Comparison of ENCODE assay signal across 19 mouse cellular contexts in the genomic region with DNA sequence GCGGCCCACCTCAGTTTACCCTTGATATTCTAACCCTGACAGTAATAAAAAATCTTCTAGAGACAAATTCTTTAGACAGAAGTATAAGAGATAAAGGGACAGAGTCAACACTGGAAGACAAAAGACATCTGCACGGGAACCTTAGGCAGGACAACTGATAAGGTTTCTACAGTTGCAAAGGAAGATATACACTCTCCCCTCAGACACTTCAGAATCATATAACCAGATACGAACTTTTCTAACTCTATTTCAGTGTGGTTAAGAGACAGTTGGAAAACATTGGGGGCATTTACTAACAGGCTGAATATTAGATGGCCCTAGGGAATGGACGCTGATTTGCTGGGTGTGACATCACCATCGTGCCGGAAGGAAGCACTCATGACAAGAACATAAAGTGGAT.
"Had no signal": no experiment of that assay in that cellular context is flagged by ENCODE, and none has a peak within 500 bp of the region (broad histone marks: within the 10 kb centered on the region; RNA-seq: fewer than 3 reads in every experiment).

No protein-coding gene starts in this region.

- H3K4me3 ChIP-seq: heart, adult 2 months; heart, embryonic 13.5 days; heart, embryonic 15.5 days; hindbrain, embryonic 13.5 days; hindbrain, embryonic 15.5 days; kidney, embryonic 15.5 days; limb, embryonic 13.5 days; limb, embryonic 15.5 days had no signal

- H3K4me2 ChIP-seq: heart, embryonic 11.5 days; heart, embryonic 13.5 days; heart, embryonic 15.5 days; hindbrain, embryonic 13.5 days; hindbrain, embryonic 15.5 days; kidney, embryonic 15.5 days; limb, embryonic 13.5 days; limb, embryonic 15.5 days had no signal

- H3K9ac ChIP-seq: heart, embryonic 13.5 days; heart, embryonic 15.5 days; hindbrain, embryonic 13.5 days; hindbrain, embryonic 15.5 days; kidney, embryonic 15.5 days; limb, embryonic 13.5 days; limb, embryonic 15.5 days had no signal

- H3K27ac ChIP-seq: heart, adult 2 months; heart, embryonic 13.5 days; heart, embryonic 15.5 days; hindbrain, embryonic 13.5 days; hindbrain, embryonic 15.5 days; hindbrain, postnatal 0 days; kidney, embryonic 15.5 days; limb, embryonic 13.5 days; limb, embryonic 15.5 days had no signal

- DNase-seq: gastrocnemius, postnatal 14 days; gastrocnemius, postnatal 36 days; heart, adult 11 months; heart, adult 2 months; heart, postnatal 14 days; heart, postnatal 36 days; layer of hippocampus, adult 9-11 months; layer of hippocampus, postnatal 36 days; left cerebral cortex, postnatal 4 days had no signal

- ATAC-seq: hindbrain, postnatal 0 days; intestine, embryonic 16.5 days had no signal

- H3K9me3 ChIP-seq: heart, embryonic 13.5 days; heart, embryonic 15.5 days; hindbrain, embryonic 13.5 days; hindbrain, embryonic 15.5 days; kidney, embryonic 15.5 days; limb, embryonic 13.5 days; limb, embryonic 15.5 days had no signal

- H3K4me1 ChIP-seq: limb, embryonic 15.5 days had no signal

- H3K36me3 ChIP-seq: heart, embryonic 13.5 days; heart, embryonic 15.5 days; hindbrain, embryonic 13.5 days; hindbrain, embryonic 15.5 days; kidney, embryonic 15.5 days; limb, embryonic 13.5 days; limb, embryonic 15.5 days had no signal

- H3K27me3 ChIP-seq: heart, embryonic 13.5 days; heart, embryonic 15.5 days; hindbrain, embryonic 15.5 days; limb, embryonic 13.5 days; limb, embryonic 15.5 days had no signal
